ENCODE assay signal across 16 mouse cellular contexts in genomic region chrX:51892716-51893115, GRCm38 (mm10).
"Had no signal": no experiment of that assay in that cellular context is flagged by ENCODE, and none has a peak within 500 bp of the region (broad histone marks: within the 10 kb centered on the region; RNA-seq: fewer than 3 reads in every experiment).

No protein-coding gene starts in this region.

- H3K36me3 ChIP-seq: midbrain, embryonic 13.5 days; midbrain, embryonic 15.5 days; neural tube, embryonic 12.5 days; stomach, embryonic 15.5 days had no signal

- H3K4me2 ChIP-seq: midbrain, embryonic 11.5 days; midbrain, embryonic 13.5 days; midbrain, embryonic 15.5 days; neural tube, embryonic 12.5 days; stomach, embryonic 15.5 days had no signal

- H3K4me3 ChIP-seq: megakaryocyte, embryonic 14.5 days; midbrain, embryonic 13.5 days; midbrain, embryonic 15.5 days; neural tube, embryonic 12.5 days; stomach, embryonic 15.5 days had no signal

- ATAC-seq: liver, postnatal 0 days; midbrain, embryonic 13.5 days; midbrain, embryonic 15.5 days had no signal

- H3K9me3 ChIP-seq: midbrain, embryonic 13.5 days; midbrain, embryonic 15.5 days; neural tube, embryonic 12.5 days; stomach, embryonic 15.5 days had no signal

- H3K4me1 ChIP-seq: megakaryocyte, embryonic 14.5 days; midbrain, embryonic 13.5 days; midbrain, embryonic 15.5 days; neural tube, embryonic 12.5 days; stomach, embryonic 15.5 days had no signal

- DNase-seq: liver, postnatal 0 days; lung, adult 2 months; lung, postnatal 14 days; lung, postnatal 36 days; right cerebral cortex, postnatal 14 days; thymus, adult 2 months; thymus, postnatal 25 days; thymus, postnatal 4 days had no signal

- H3K27ac ChIP-seq: macrophage; midbrain, embryonic 13.5 days; midbrain, embryonic 15.5 days; neural tube, embryonic 12.5 days; stomach, embryonic 15.5 days; stomach, postnatal 0 days had no signal

- H3K9ac ChIP-seq: liver, postnatal 0 days; midbrain, embryonic 13.5 days; midbrain, embryonic 15.5 days; neural tube, embryonic 12.5 days; stomach, embryonic 15.5 days had no signal

- H3K27me3 ChIP-seq: midbrain, embryonic 13.5 days; midbrain, embryonic 15.5 days; neural tube, embryonic 12.5 days; stomach, embryonic 15.5 days had no signal
